Mouse (Mus musculus) intestine, embryonic 16.5 days (tissue): ENCODE results near the gene D3Ertd254e. TPM values are rescaled to one million over a fixed set of nuclear protein-coding genes. Genes with fewer than 3 reads are reported as not detected.

ENCODE experiments used
- ATAC-seq: fragments of 200-750 bp; cut with Nextera tagmentation; 2 replicates; pipeline ENCODE4 v1.8.0; 2017; ENCODE audit warnings: moderate TSS enrichment, moderate library complexity
- H3K27ac ChIP-seq: fragments of 300-500 bp; sonication (generic); 2 replicates; pipeline ENCODE4 v1.5.1; 2014; ENCODE audit warnings: mild to moderate bottlenecking, low read length
- H3K27me3 ChIP-seq: fragments of 300-500 bp; sonication (generic); replicated peaks from 2 replicates; pipeline ENCODE4 v1.6.1; 2014; ENCODE audit warnings: low read length, control low read depth, mixed read lengths; ENCODE audit not compliant: control insufficient read depth, insufficient read depth
- H3K36me3 ChIP-seq: fragments of 300-500 bp; sonication (generic); 2 replicates; pipeline ENCODE4 v1.6.1; 2014; ENCODE audit warnings: low read length, control low read depth; ENCODE audit not compliant: control insufficient read depth, insufficient read depth
- H3K4me1 ChIP-seq: fragments of 300-500 bp; sonication (generic); 2 replicates; pipeline ENCODE4 v1.6.1; 2014; ENCODE audit warnings: low read length, control low read depth, mixed read lengths; ENCODE audit not compliant: control insufficient read depth, insufficient read depth
- H3K4me2 ChIP-seq: fragments of 300-500 bp; sonication (generic); 2 replicates; pipeline ENCODE4 v1.6.1; 2014; ENCODE audit warnings: low read depth, low read length, control low read depth
- H3K4me3 ChIP-seq: fragments of 300-500 bp; sonication (generic); 2 replicates; pipeline ENCODE4 v1.5.1; 2014; ENCODE audit warnings: mild to moderate bottlenecking, low read length
- H3K9ac ChIP-seq: fragments of 300-500 bp; sonication (generic); 2 replicates; pipeline ENCODE4 v1.6.1; 2014; ENCODE audit warnings: low read depth, low read length
- H3K9me3 ChIP-seq: fragments of 300-500 bp; sonication (generic); 2 replicates; pipeline ENCODE4 v1.6.1; 2016; ENCODE audit warnings: low read length, control low read depth; ENCODE audit not compliant: control insufficient read depth
- whole genome bisulfite sequencing: fragments of 180-500 bp; shearing (Covaris S2); extraction: QIAGEN DNeasy Blood & Tissue Kit; methylation state at CpG from one replicate; pipeline ENCODE4 v1.1.7; 2014; 5-methylcytosine and 5-hydroxymethylcytosine counted together
- polyA plus RNA-seq: library from polyadenylated mRNA; unstranded; fragments of >200 nt; fragmentation: Nextera tagmentation; extraction: Ambion mirVana; gene quantifications from 2 replicates; pipeline ENCODE4 v1.2.1, GENCODE M21; 2015

The D3Ertd254e gene
- polyA plus RNA-seq, 1 experiment from 2014 or later: 3.9 TPM

DNA sequence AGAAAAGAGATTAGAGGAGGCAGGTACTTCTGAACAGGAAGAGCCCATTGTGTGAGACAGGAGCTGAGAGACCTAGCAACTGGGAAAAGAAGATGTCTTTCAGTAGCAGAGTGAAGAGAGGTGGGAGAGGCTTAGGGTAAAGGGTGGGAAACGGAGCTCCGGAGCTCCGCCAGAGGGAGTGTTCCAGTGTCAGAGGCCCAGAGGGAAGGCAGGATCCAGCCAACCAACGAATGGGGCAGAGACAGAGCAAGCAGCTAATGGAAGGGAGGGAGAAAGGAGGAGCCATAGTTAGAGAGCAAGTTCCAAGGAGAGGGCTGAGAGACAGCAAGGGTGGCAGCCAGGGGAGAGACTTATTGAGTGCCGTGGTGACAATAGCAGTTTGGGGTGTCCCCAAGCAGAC lies 4.5 kb downstream of the D3Ertd254e start:
- Histone ChIP-seq H3K9ac (no peak overlapping the region), H3K36me3 (peaks cover 9% of the 10 kb centered on the region), H3K9me3 (0 out of 2 replicates have a peak, but pooled peaks cover 4% of the 10 kb centered on the region), H3K27ac (no peak overlapping the region), H3K4me1 (peaks cover 21% of the 10 kb centered on the region), H3K4me3 (no peak overlapping the region), H3K27me3 (no peaks in the 10 kb centered on the region), H3K4me2 (no peak overlapping the region)
- no peak for ATAC-seq
- WGBS: 26% methylated on average over 5 of the region's 5 CpGs

GRCm38 (mm10) chr3:36170670-36171210 lies 19.9 kb downstream of the D3Ertd254e start:
- Histone ChIP-seq H3K4me1 (no peaks in the 10 kb centered on the region), H3K36me3 (peaks cover 3% of the 10 kb centered on the region), H3K27me3 (no peaks in the 10 kb centered on the region), H3K27ac (no peak overlapping the region), H3K9me3 (no peaks in the 10 kb centered on the region), H3K9ac (no peak overlapping the region), H3K4me3 (no peak overlapping the region), H3K4me2 (no peak overlapping the region)
- 89% methylated on average over 1 of the region's 1 CpGs for WGBS
- no peak for ATAC-seq

DNA sequence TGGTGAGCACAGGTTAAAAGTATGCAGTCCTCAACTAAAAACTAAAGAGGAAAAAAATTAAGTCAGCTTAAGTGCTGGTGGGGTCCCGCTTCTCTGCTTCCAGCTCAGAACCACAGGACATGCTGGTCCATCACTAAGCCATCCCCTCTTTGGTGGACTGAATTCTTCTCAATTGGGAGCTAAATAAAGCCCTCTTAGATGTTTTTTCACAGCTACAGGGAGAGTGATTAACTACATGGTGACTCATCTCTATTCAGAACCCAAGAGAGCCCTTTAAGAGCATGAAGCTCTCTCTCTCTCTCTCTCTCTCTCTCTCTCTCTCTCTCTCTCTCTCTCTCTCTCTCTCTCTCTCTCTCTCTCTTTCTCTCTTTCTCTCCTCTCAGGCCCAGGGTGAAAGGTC lies 20.5 kb downstream of the D3Ertd254e start:
- ATAC-seq: no peak
- H3K4me1 ChIP-seq: no peaks in the 10 kb centered on the region

DNA sequence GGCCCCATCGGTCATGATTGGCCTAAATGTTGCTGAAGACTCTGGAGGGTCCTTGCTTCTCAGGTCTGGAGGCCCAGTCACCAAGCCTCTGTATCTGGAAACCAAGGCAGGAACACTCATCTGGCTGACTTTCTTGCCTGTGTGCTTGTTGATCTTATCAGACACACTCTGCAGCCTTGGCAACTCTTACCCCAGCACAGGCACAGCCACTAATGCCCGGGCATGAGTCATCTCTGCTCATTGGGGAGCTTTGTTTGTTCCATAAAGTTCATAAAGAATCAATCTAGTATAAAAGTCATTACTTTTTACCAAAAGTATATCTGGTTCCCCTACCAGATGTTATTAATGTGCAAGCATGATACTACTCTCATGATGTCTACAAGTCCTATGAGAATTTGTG lies 22.9 kb downstream of the D3Ertd254e start:
- 94% methylated on average over 2 of the region's 2 CpGs for WGBS
- Histone ChIP-seq H3K4me2 (no peak overlapping the region), H3K27me3 (no peaks in the 10 kb centered on the region), H3K9me3 (no peaks in the 10 kb centered on the region), H3K36me3 (no peaks in the 10 kb centered on the region), H3K4me3 (no peak overlapping the region), H3K4me1 (no peaks in the 10 kb centered on the region), H3K27ac (no peak overlapping the region), H3K9ac (no peak overlapping the region)
- ATAC-seq: no peak

More for the DNA sequence above, 20.5 kb downstream of the D3Ertd254e start:
- WGBS: 93% methylated on average over 1 of the region's 1 CpGs
- no peak overlapping the region for H3K4me2 ChIP-seq
- H3K27ac ChIP-seq: no peak overlapping the region
- no peaks in the 10 kb centered on the region for H3K36me3 ChIP-seq
- no peaks in the 10 kb centered on the region for H3K9me3 ChIP-seq
- no peak overlapping the region for H3K9ac ChIP-seq
- no peaks in the 10 kb centered on the region for H3K27me3 ChIP-seq
- no peak overlapping the region for H3K4me3 ChIP-seq

GRCm38 (mm10) chr3:36181519-36181918 lies 30.7 kb downstream of the D3Ertd254e start:
- Histone ChIP-seq H3K36me3 (no peaks in the 10 kb centered on the region), H3K4me1 (no peaks in the 10 kb centered on the region), H3K4me2 (no peak overlapping the region), H3K4me3 (no peak overlapping the region), H3K27ac (no peak overlapping the region), H3K9me3 (no peaks in the 10 kb centered on the region), H3K9ac (no peak overlapping the region), H3K27me3 (no peaks in the 10 kb centered on the region)
- no peak for ATAC-seq
- WGBS: 11% methylated on average over 4 of the region's 4 CpGs

GRCm38 (mm10) chr3:36186510-36186909 lies 35.7 kb downstream of the D3Ertd254e start:
- no peak for ATAC-seq
- Histone ChIP-seq H3K4me1 (no peaks in the 10 kb centered on the region), H3K27me3 (no peaks in the 10 kb centered on the region), H3K4me3 (no peak overlapping the region), H3K9ac (no peak overlapping the region), H3K27ac (no peak overlapping the region), H3K36me3 (no peaks in the 10 kb centered on the region), H3K4me2 (no peak overlapping the region), H3K9me3 (no peaks in the 10 kb centered on the region)
- WGBS: 81% methylated on average over 4 of the region's 4 CpGs

GRCm38 (mm10) chr3:36189243-36189642 lies 38.4 kb downstream of the D3Ertd254e start:
- ATAC-seq: no peak
- H3K4me3 ChIP-seq: no peak overlapping the region
- 88% methylated on average over 8 of the region's 8 CpGs for WGBS
- no peaks in the 10 kb centered on the region for H3K9me3 ChIP-seq
- no peaks in the 10 kb centered on the region for H3K4me1 ChIP-seq
- no peak overlapping the region for H3K4me2 ChIP-seq
- no peak overlapping the region for H3K27ac ChIP-seq
- H3K9ac ChIP-seq: no peak overlapping the region
- H3K27me3 ChIP-seq: no peaks in the 10 kb centered on the region
- no peaks in the 10 kb centered on the region for H3K36me3 ChIP-seq

GRCm38 (mm10) chr3:36201098-36201497 lies 50.3 kb downstream of the D3Ertd254e start:
- H3K4me3 ChIP-seq: no peak overlapping the region
- WGBS: 71% methylated on average over 5 of the region's 5 CpGs
- no peaks in the 10 kb centered on the region for H3K27me3 ChIP-seq
- H3K4me2 ChIP-seq: no peak overlapping the region
- no peak overlapping the region for H3K9ac ChIP-seq
- no peak overlapping the region for H3K27ac ChIP-seq
- no peaks in the 10 kb centered on the region for H3K36me3 ChIP-seq
- no peak for ATAC-seq
- H3K9me3 ChIP-seq: no peaks in the 10 kb centered on the region
- no peaks in the 10 kb centered on the region for H3K4me1 ChIP-seq

GRCm38 (mm10) chr3:36202932-36203331 lies 52.1 kb downstream of the D3Ertd254e start:
- no peaks in the 10 kb centered on the region for H3K9me3 ChIP-seq
- no peak overlapping the region for H3K9ac ChIP-seq
- WGBS: 75% methylated on average over 7 of the region's 7 CpGs
- H3K27me3 ChIP-seq: no peaks in the 10 kb centered on the region
- no peak overlapping the region for H3K4me3 ChIP-seq
- H3K36me3 ChIP-seq: no peaks in the 10 kb centered on the region
- no peak overlapping the region for H3K27ac ChIP-seq
- no peak for ATAC-seq
- no peaks in the 10 kb centered on the region for H3K4me1 ChIP-seq
- H3K4me2 ChIP-seq: no peak overlapping the region
